Mouse (Mus musculus) ES-E14 (cell line): ENCODE data around the gene Rsad1. TPM values are rescaled to one million over a fixed set of nuclear protein-coding genes. Genes with fewer than 3 reads are reported as not detected.

Source experiments
- DNase-seq: peaks from one replicate; pipeline ENCODE4 v3.0.0-alpha.2; 2013; ENCODE audit warnings: low read depth, low spot score
- H3K27ac ChIP-seq: 2 replicates; pipeline ENCODE4 v1.5.1; 2012; ENCODE audit warnings: low read depth, mild to moderate bottlenecking, low read length, moderate library complexity, mixed read lengths; ENCODE audit not compliant: poor library complexity, insufficient read depth, severe bottlenecking
- H3K36me3 ChIP-seq: 2 replicates; pipeline ENCODE4 v1.6.1; 2012; ENCODE audit warnings: mild to moderate bottlenecking, low read length, moderate library complexity, mixed read lengths; ENCODE audit not compliant: control insufficient read depth, poor library complexity, insufficient read depth, severe bottlenecking
- H3K4me1 ChIP-seq, 2 experiments: fragments of 150-350 bp in 1 of 2; sonication (generic) in 1 of 2; 2 replicates each; pipeline ENCODE4 v1.6.1; 2012; ENCODE audit warnings: low read length in 2 of 2, mild to moderate bottlenecking in 1 of 2, mixed read lengths in 1 of 2; ENCODE audit not compliant: control insufficient read depth in 2 of 2, insufficient read depth in 2 of 2, poor library complexity in 1 of 2
- H3K4me3 ChIP-seq, 2 experiments: fragments of 150-350 bp in 1 of 2; sonication (generic) in 1 of 2; 2 replicates each; pipeline ENCODE4 v1.5.1; 2012; ENCODE audit warnings: low read length in 2 of 2, low read depth in 1 of 2, mild to moderate bottlenecking in 1 of 2, mixed read lengths in 1 of 2; ENCODE audit not compliant: insufficient read depth in 1 of 2, poor library complexity in 1 of 2, severe bottlenecking in 1 of 2
- H3K9ac ChIP-seq: 2 replicates; pipeline ENCODE4 v1.6.1; 2012; ENCODE audit warnings: low read depth, mild to moderate bottlenecking, low read length, mixed read lengths; ENCODE audit not compliant: poor library complexity, insufficient read depth, severe bottlenecking
- H3K9me3 ChIP-seq: fragments of 150-350 bp; sonication (generic); 2 replicates; pipeline ENCODE4 v1.6.1; 2012; ENCODE audit warnings: low read depth, mild to moderate bottlenecking, low read length; ENCODE audit not compliant: control insufficient read depth, insufficient read depth
- CHD2 ChIP-seq: IDR thresholded peaks from 2 replicates; pipeline ENCODE4 v1.6.1; 2014; ENCODE audit warnings: mild to moderate bottlenecking, low read depth, low read length, inconsistent platforms
- HCFC1 ChIP-seq: IDR thresholded peaks from 2 replicates; pipeline ENCODE4 v1.6.1; 2012; ENCODE audit warnings: low read length, inconsistent platforms, borderline replicate concordance; ENCODE audit not compliant: insufficient read depth
- MAFK ChIP-seq: IDR thresholded peaks from 2 replicates; pipeline ENCODE4 v1.6.1; 2014; ENCODE audit warnings: mild to moderate bottlenecking, low read depth, low read length, inconsistent platforms; ENCODE audit not compliant: insufficient read depth
- ZC3H11A ChIP-seq: IDR thresholded peaks from 2 replicates; pipeline ENCODE4 v1.6.1; 2012; ENCODE audit warnings: low read depth, mild to moderate bottlenecking, inconsistent platforms, low read length, borderline replicate concordance
- ZNF384 ChIP-seq: IDR thresholded peaks from 2 replicates; pipeline ENCODE4 v1.6.1; 2012; ENCODE audit warnings: low read depth, low read length, inconsistent platforms
- in situ Hi-C, 2 experiments: fragments of 600-800 bp; cut with MboI; formaldehyde crosslinking; loops; one replicate each; pipeline ENCODE4 v1.15.1; 2025; ENCODE audit warnings: low sequenced_read_pairs in 2 of 2, inconsistent platforms in 1 of 2; ENCODE audit not compliant: unreplicated experiment in 2 of 2
- total RNA-seq: library from RNA; depleted of rRNA; stranded (reverse); fragments of 300-350 nt; gene quantifications from 2 replicates; pipeline ENCODE4 v1.2.3, GENCODE M21; 2012

Gene Rsad1
- total RNA-seq, 1 experiment = 2.4 TPM

DNA sequence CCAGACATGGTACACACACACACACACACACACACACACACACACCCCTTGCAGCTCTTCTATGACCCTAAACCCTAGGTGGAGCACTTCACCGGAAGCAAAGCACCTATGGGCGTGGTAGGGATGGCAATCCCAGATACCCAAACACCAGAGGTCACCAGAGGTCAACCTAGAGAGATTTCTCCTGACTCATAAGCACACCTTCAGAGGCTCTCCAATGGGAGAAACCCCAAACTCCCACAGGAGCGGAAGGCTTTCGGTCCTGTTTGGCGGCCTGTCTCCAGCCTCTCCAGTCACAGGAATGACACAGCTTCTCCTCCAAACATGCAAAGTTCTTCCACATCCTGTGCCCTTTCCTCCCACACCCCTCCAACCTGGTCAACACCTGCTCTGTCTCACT, 2.7 kb downstream of the Rsad1 start:
- H3K4me1 ChIP-seq = peaks cover 0 to 6% of the 10 kb centered on the region in 2 experiments; a peak in 1 of 4 replicates
- H3K9ac ChIP-seq = no peak overlapping the region
- in situ Hi-C loops = no loop called here
- no peak for DNase-seq
- H3K27ac ChIP-seq = no peak overlapping the region
- no peaks in the 10 kb centered on the region for H3K9me3 ChIP-seq
- no peaks in the 10 kb centered on the region for H3K36me3 ChIP-seq
- H3K4me3 ChIP-seq = no peak overlapping the region
- no peak for TF ChIP-seq MAFK
- TF ChIP-seq CHD2 = no peak
- TF ChIP-seq HCFC1 = no peak
- TF ChIP-seq ZC3H11A = no peak
- no peak for TF ChIP-seq ZNF384

DNA sequence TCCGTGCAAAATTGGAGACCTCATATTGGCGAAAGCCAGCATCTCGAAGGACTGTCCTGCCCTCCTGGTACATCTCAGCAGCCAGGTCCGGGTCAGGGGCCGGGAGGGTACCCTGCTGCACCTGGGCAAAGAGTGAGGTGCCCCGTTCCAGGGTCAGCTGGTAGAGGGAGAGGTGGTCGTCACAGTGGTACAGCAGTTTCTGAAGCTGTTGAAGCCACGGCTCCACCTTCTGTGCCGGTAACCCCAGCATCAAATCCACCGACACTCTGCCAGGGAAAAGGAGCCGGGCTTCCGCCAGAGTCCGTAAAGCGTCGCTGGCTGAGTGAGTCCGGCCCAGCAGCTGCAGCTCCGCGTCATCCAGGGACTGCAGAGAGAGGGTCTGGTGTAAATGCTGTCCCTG, 4.6 kb downstream of the Rsad1 start:
- Histone ChIP-seq H3K9me3 (no peaks in the 10 kb centered on the region), H3K4me1 (peaks cover 0 to 6% of the 10 kb centered on the region in 2 experiments; a peak in 1 of 4 replicates), H3K27ac (no peak overlapping the region), H3K36me3 (no peaks in the 10 kb centered on the region), H3K9ac (no peak overlapping the region), H3K4me3 (no peak overlapping the region)
- in situ Hi-C loops = no loop called here
- TF ChIP-seq HCFC1 (no peak), ZNF384 (no peak), ZC3H11A (no peak), MAFK (no peak), CHD2 (no peak)
- no peak for DNase-seq

GRCm38 (mm10) chr11:94543932-94544331, 5.1 kb downstream of the Rsad1 start:
- H3K9me3 ChIP-seq = no peaks in the 10 kb centered on the region
- no peak overlapping the region for H3K27ac ChIP-seq
- no peaks in the 10 kb centered on the region for H3K36me3 ChIP-seq
- no peak for TF ChIP-seq MAFK
- TF ChIP-seq CHD2 = no peak
- no peak for TF ChIP-seq HCFC1
- no peak for TF ChIP-seq ZC3H11A
- no peak for TF ChIP-seq ZNF384
- H3K4me3 ChIP-seq = no peak overlapping the region
- no peak for DNase-seq
- peaks cover 0 to 6% of the 10 kb centered on the region in 2 experiments; a peak in 1 of 4 replicates for H3K4me1 ChIP-seq
- H3K9ac ChIP-seq = no peak overlapping the region
- in situ Hi-C loops = no loop called here

- no peak overlapping the region for H3K27ac ChIP-seq
- no peaks in the 10 kb centered on the region for H3K36me3 ChIP-seq
- in situ Hi-C loops = no loop called here
- no peaks in the 10 kb centered on the region for H3K9me3 ChIP-seq
- peaks cover 0 to 2% of the 10 kb centered on the region in 2 experiments; a peak in 1 of 4 replicates for H3K4me1 ChIP-seq
- DNase-seq = no peak
- TF ChIP-seq ZNF384 = no peak
- no peak for TF ChIP-seq HCFC1
- no peak for TF ChIP-seq ZC3H11A
- no peak for TF ChIP-seq MAFK
- no peak for TF ChIP-seq CHD2
- no peak overlapping the region for H3K9ac ChIP-seq
- no peak overlapping the region for H3K4me3 ChIP-seq
Measured at GRCm38 (mm10) chr11:94543344-94543743, 5.7 kb downstream of the Rsad1 start.

DNA sequence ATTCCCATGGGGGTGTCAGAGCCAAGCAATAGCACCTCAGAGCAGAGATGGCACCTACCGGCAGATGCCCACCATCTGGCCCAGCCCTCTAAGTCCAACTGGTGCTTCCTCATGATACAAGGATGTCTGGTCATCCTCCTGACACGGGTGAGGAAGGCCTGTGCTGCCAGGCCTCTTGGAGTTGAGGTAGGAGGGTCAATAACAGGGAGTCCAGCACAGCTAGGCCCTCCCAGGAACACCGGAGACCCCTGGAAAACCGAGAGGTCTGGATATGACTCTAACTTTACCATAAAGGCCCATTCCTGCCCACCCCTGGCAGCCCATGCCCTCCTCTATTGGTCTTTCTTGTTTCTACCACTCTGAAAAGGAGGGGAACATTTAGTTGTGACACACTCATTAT, 6.7 kb downstream of the Rsad1 start:
- H3K4me1 ChIP-seq = no peaks in the 10 kb centered on the region
- DNase-seq = no peak
- TF ChIP-seq CHD2 = no peak
- TF ChIP-seq ZNF384 = no peak
- TF ChIP-seq ZC3H11A = no peak
- TF ChIP-seq MAFK = no peak
- no peak for TF ChIP-seq HCFC1
- H3K27ac ChIP-seq = no peak overlapping the region
- no peak overlapping the region for H3K4me3 ChIP-seq
- H3K36me3 ChIP-seq = no peaks in the 10 kb centered on the region
- no peak overlapping the region for H3K9ac ChIP-seq
- H3K9me3 ChIP-seq = no peaks in the 10 kb centered on the region
- in situ Hi-C loops = no loop called here
